ENCODE assay signal across 11 mouse cellular contexts in genomic region chr1:170538481-170539061, GRCm38 (mm10). TPM values are rescaled to one million over a fixed set of nuclear protein-coding genes. Genes with fewer than 3 reads are reported as not detected.
A peak's percentile ranks its signal among the peaks of the same experiment; 100 is the strongest.
DNase-seq lines count a peak whose midpoint lies in the region; ATAC-seq and TF ChIP-seq lines count a peak whose summit lies in the region.
"Had no signal": no experiment of that assay in that cellular context is flagged by ENCODE, and none has a peak within 500 bp of the region (broad histone marks: within the 10 kb centered on the region; RNA-seq: fewer than 3 reads in every experiment).

No protein-coding gene starts in this region.

- H3K4me1 ChIP-seq in midbrain, postnatal 0 days (ENCODE audit: insufficient read depth, low read length): no peaks in the 10 kb centered on the region
- H3K4me1 ChIP-seq in midbrain, embryonic 13.5 days (replicated peaks): 0 out of 2 replicates have a peak, but pooled peaks cover 2% of the 10 kb centered on the region
- peaks cover 52% of the 10 kb centered on the region for H3K4me1 ChIP-seq in heart, embryonic 13.5 days
- H3K4me1 ChIP-seq in forebrain, embryonic 13.5 days: 0 out of 2 replicates have a peak, but pooled peaks cover 4% of the 10 kb centered on the region
- H3K4me1 ChIP-seq: limb, embryonic 13.5 days; neural tube, embryonic 13.5 days had no signal

- no peak for TF ChIP-seq CTCF in midbrain, postnatal 0 days (IDR thresholded peaks at IDR 0.05)

- H3K9me3 ChIP-seq in midbrain, postnatal 0 days (ENCODE audit: low read length): 0 out of 2 replicates have a peak, but pooled peaks cover 6% of the 10 kb centered on the region
- 0 out of 2 replicates have a peak, but pooled peaks cover 7% of the 10 kb centered on the region for H3K9me3 ChIP-seq in midbrain, embryonic 13.5 days
- peaks cover 6% of the 10 kb centered on the region; the same call in 1 of the 2 replicates for H3K9me3 ChIP-seq in heart, embryonic 13.5 days
- H3K9me3 ChIP-seq in forebrain, embryonic 13.5 days (replicated peaks): no peaks in the 10 kb centered on the region; the same call in 1 of the 2 replicates

- no peak overlapping the region for H3K27ac ChIP-seq in midbrain, postnatal 0 days (ENCODE audit: low read depth, low read length)
- H3K27ac ChIP-seq in midbrain, embryonic 13.5 days: no peak overlapping the region
- peak overlapping the region; percentile 77 for H3K27ac ChIP-seq in heart, embryonic 13.5 days (replicated peaks)
- H3K27ac ChIP-seq in forebrain, embryonic 13.5 days: no peak overlapping the region
- H3K27ac ChIP-seq: limb, embryonic 13.5 days; neural tube, embryonic 13.5 days had no signal

- WGBS in midbrain, postnatal 0 days: 68% methylated on average over 9 of the region's 9 CpGs
- WGBS in midbrain, embryonic 13.5 days: 85% methylated on average over 9 of the region's 9 CpGs
- WGBS in heart, embryonic 13.5 days: 46% methylated on average over 9 of the region's 9 CpGs
- WGBS in forebrain, embryonic 13.5 days: 86% methylated on average over 9 of the region's 9 CpGs

- H3K4me3 ChIP-seq in midbrain, postnatal 0 days (ENCODE audit: low read depth, low read length): no peak overlapping the region
- no peak overlapping the region for H3K4me3 ChIP-seq in midbrain, embryonic 13.5 days (replicated peaks)
- no peak overlapping the region for H3K4me3 ChIP-seq in heart, embryonic 13.5 days
- no peak overlapping the region for H3K4me3 ChIP-seq in forebrain, embryonic 13.5 days
- H3K4me3 ChIP-seq: limb, embryonic 13.5 days; neural tube, embryonic 13.5 days had no signal

- no peak for ATAC-seq in midbrain, postnatal 0 days (ENCODE audit: low FRiP score)
- ATAC-seq in midbrain, embryonic 13.5 days: no peak
- ATAC-seq in heart, embryonic 13.5 days (ENCODE audit: extremely low read depth, insufficient number of reproducible peaks, low FRiP score, low TSS enrichment): no peak
- no peak for ATAC-seq in forebrain, embryonic 13.5 days
- ATAC-seq: CD4-positive, CD25-positive, alpha-beta regulatory T cell, adult 4 months had no signal

- peak; percentile 48 to 59 for DNase-seq in heart, adult 18-20 months
- DNase-seq in heart, postnatal 25 days (ENCODE audit: low spot score): no peak
- peak; percentile 24 for DNase-seq in midbrain, postnatal 0 days (ENCODE audit: low spot score)
- DNase-seq in testis, postnatal 14 days (ENCODE audit: low spot score): peak; percentile 42
- DNase-seq in adipocyte (ENCODE audit: low spot score): no peak

- no peaks in the 10 kb centered on the region for H3K27me3 ChIP-seq in midbrain, postnatal 0 days (ENCODE audit: insufficient read depth, low read length)
- H3K27me3 ChIP-seq in midbrain, embryonic 13.5 days: no peaks in the 10 kb centered on the region
- no peaks in the 10 kb centered on the region for H3K27me3 ChIP-seq in heart, embryonic 13.5 days (replicated peaks)
- no peaks in the 10 kb centered on the region for H3K27me3 ChIP-seq in forebrain, embryonic 13.5 days
- H3K27me3 ChIP-seq: limb, embryonic 13.5 days; neural tube, embryonic 13.5 days had no signal

- intact Hi-C loops in heart, postnatal 25 days (cut with DNase I): no loop called here

- no peaks in the 10 kb centered on the region for H3K36me3 ChIP-seq in midbrain, postnatal 0 days (ENCODE audit: insufficient read depth, low read length)
- no peaks in the 10 kb centered on the region; the same call in 1 of the 2 replicates for H3K36me3 ChIP-seq in midbrain, embryonic 13.5 days
- H3K36me3 ChIP-seq in heart, embryonic 13.5 days: peaks cover 10% of the 10 kb centered on the region
- peaks cover 9% of the 10 kb centered on the region; the same call in 1 of the 2 replicates for H3K36me3 ChIP-seq in forebrain, embryonic 13.5 days (ENCODE audit: poor library complexity, severe bottlenecking)
- H3K36me3 ChIP-seq: limb, embryonic 13.5 days had no signal

- no peak overlapping the region for H3K9ac ChIP-seq in midbrain, postnatal 0 days (replicated peaks; ENCODE audit: low read length, poor library complexity, severe bottlenecking)
- no peak overlapping the region for H3K9ac ChIP-seq in midbrain, embryonic 13.5 days (replicated peaks)
- H3K9ac ChIP-seq in heart, embryonic 13.5 days: no peak overlapping the region
- no peak overlapping the region for H3K9ac ChIP-seq in forebrain, embryonic 13.5 days
- H3K9ac ChIP-seq: limb, embryonic 13.5 days; neural tube, embryonic 13.5 days had no signal

- H3K4me2 ChIP-seq in midbrain, postnatal 0 days (ENCODE audit: low read depth, low read length, poor library complexity, severe bottlenecking): no peak overlapping the region
- H3K4me2 ChIP-seq in midbrain, embryonic 13.5 days (replicated peaks): no peak overlapping the region
- no peak overlapping the region for H3K4me2 ChIP-seq in heart, embryonic 13.5 days
- H3K4me2 ChIP-seq in forebrain, embryonic 13.5 days: no peak overlapping the region
- H3K4me2 ChIP-seq: limb, embryonic 13.5 days; neural tube, embryonic 13.5 days had no signal

RNA-seq across cellular contexts. Expression of gene Nos1ap, which starts 51.1 kb away (rescaled TPM):
- total RNA-seq in heart, adult 18-20 months (2021): 10 to 100 TPM; 17.4 to 23.6 TPM
- total RNA-seq in heart, postnatal 25 days (2021): 10 to 100 TPM; 23.4 to 24.3 TPM
- total RNA-seq in midbrain, postnatal 0 days (2014; rRNA removed): 8.8 and 24.0 TPM in 2 replicates
- 12.3 and 18.4 TPM in 2 replicates for polyA plus RNA-seq in midbrain, postnatal 0 days (2015; fragmentation: Nextera tagmentation; extraction: Ambion mirVana)
- polyA plus RNA-seq in midbrain, embryonic 13.5 days (2015; fragmentation: Nextera tagmentation; extraction: Ambion mirVana): 16.4 and 17.2 TPM in 2 replicates
- polyA plus RNA-seq in heart, embryonic 13.5 days (2015; fragmentation: Nextera tagmentation; extraction: Ambion mirVana): 17.9 and 21.2 TPM in 2 replicates
- polyA plus RNA-seq in forebrain, embryonic 13.5 days (2015; fragmentation: Nextera tagmentation; extraction: Ambion mirVana): 21.0 and 22.3 TPM in 2 replicates

Comparison
In these comparisons a context has a peak if more than half of its experiments do, and no peak if none do; other contexts are left out.
1. DNase-seq: peak in heart, adult 18-20 months (2 of 2), midbrain, postnatal 0 days (single experiment) and testis, postnatal 14 days (single experiment); none in heart, postnatal 25 days (single experiment) and adipocyte (single experiment).